Mouse (Mus musculus) adrenal gland, adult 8-10 months (tissue): ENCODE results near the gene 3110070M22Rik. TPM values are rescaled to one million over a fixed set of nuclear protein-coding genes. Genes with fewer than 3 reads are reported as not detected.
A peak's percentile ranks its signal among the peaks of the same experiment; 100 is the strongest.
"Not testable (repeated sequence)": the region's sequence is repeated elsewhere in the genome, so short reads cannot be mapped to it uniquely, and the experiment has no call there.

Experiments
- DNase-seq: peaks from one replicate; pipeline ENCODE4 v3.0.0; 2022
- total RNA-seq, 4 experiments: library from RNA; stranded (reverse); gene quantifications; 2 replicates each; pipeline ENCODE4 v1.2.4; 2022

3110070M22Rik gene
- total RNA-seq, result 1 to 10 TPM; 1.0 to 2.5 (median 2.0) TPM

GRCm38 (mm10) chr13:119487880-119488580 is at the start of gene 3110070M22Rik, which contains the start of gene Tmem267:
Gene 3110070M22Rik, minus strand, starts transcription at chr13:119488383.
Gene Tmem267, plus strand, starts transcription at chr13:119488039.
- DNase-seq, result peak; percentile 59

DNA sequence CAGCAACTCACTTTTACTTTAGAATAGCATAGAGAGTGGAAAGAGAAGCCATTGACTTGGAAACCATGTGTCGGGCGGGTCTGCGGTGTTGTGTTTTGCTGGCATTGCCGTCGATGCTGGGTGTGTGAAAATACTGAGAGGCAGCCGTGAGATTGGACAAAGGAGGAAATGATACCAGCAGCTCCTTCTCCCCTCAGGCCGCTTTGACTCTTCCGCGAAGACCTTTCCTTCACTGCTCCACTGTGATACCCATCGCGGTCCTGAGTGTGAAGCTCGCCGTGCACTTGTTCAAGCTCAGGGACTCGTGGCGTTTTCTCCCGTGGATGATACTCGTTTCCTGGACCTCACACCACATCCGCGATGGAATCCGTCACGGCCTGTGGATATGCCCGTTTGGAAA is 6.8 kb upstream of the 3110070M22Rik start:
- not testable (repeated sequence) for DNase-seq

DNA sequence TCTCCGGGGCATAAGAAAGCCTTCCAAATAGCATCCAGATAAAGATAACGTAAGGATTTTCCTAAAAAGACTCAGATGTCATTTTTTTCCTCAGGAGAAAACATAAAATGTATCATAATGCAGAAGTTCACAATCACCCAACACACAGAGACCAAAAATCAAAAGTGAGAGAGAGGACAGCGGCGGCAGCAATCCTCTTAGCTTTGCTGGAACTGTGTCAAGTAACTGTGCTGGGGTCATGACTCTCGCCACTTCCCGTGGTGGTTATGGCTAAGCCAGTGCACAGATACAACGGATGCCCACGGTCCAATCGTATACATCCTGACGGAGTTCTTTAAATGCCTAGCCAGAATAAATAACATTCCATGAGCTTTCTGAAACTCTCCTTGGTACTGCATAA is 3.9 kb upstream of the 3110070M22Rik start:
- DNase-seq, result not testable (repeated sequence)

DNA sequence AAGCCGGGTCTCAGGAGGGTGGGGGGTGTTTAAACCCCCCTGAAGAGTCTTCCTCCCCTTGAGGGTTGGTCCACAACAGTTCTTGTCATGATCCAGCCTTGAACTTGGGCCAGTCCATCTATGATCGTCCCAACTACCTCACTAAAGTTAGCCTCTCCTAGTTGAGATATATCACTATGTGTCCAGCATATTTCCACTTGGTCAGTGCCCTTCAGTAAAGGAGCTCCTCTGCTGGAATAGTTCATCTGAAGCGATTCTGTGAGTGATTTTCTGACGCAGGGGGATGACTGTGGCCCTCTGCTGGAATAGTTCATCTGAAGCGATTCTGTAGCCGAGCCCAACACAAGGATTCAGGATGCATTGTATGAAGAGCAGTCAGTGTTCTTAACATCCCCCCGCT is 829 bp downstream of the 3110070M22Rik start:
- no peak for DNase-seq

- no peak for DNase-seq
Measured at GRCm38 (mm10) chr13:119477789-119478188, 10.4 kb downstream of the 3110070M22Rik start.

DNA sequence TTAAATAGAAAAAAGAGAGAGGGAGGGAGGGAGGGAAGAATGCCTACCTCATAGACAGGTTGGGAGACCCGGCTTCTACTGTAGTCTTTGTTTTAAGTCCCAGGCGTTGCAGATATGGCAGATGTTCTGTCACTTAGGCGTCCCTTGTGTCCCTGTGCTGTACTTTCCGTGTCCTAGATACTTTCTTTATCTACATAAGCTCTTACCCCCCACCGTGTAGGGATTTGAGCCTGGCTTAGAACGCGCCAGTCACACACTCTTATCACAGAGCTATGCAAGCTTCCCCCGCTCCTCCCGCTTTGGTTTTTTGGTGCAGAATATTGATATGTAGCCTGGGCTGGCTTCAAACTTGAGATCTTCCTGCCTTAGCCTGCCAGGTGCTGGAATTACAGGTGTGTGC is 11.6 kb downstream of the 3110070M22Rik start:
- DNase-seq, result no peak

DNA sequence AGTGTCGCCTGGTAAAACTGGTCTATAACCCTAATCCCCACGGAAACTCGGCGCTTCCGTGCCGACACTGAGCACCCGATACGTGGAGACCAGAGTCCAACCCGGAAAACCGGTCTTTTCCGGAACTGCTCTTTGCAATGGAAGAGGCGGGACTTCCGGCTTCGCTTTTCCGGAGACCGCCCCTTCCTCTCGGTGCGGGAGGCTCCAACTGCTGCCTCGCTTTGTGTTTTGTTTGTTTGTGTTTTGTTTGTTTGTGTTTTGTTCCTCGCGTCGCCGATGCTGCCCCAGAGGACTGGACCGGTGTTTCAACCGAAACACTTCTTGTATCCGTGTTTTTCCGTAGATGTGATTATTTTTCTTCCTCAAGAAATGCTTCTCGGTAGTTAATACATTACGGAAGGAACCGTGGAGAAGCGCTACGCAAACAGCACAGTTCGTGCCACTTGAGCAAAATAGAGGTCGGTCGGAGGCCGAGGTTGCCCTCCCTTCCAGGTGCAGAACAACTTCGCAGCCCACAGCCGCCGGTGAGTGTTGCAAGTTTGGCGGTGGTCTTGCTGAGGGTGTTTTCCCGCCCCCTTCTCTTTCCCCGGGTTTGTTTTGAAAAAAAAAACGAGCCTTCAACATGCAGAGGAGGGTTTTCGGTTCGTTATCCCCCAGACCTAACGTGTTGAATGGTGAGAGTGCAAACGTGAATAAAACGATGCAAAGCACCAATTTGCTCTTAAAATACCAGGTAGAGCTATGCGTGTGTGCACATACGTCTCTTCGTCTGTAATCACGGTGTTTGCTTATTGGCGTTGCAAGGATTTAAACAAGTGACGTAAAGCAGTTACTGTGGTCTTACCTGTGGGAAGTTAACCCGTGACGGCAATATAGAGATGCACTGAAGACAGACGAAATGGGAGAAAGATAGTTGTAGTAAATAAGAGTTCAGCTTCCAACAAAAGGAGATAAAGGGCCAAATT is 25.3 kb downstream of the 3110070M22Rik start, which contains the start of gene 4833420G17Rik:
Gene 4833420G17Rik (plus strand): TSS at position 173 of the 965 bp plus-strand sequence.
- peak; percentile 83 for DNase-seq

GRCm38 (mm10) chr13:119461900-119462595 is 26.1 kb downstream of the 3110070M22Rik start:
- no peak for DNase-seq

- no peak for DNase-seq
Measured at GRCm38 (mm10) chr13:119456342-119456741, 31.8 kb downstream of the 3110070M22Rik start.

- no peak for DNase-seq
Measured at GRCm38 (mm10) chr13:119455082-119455481, 33.1 kb downstream of the 3110070M22Rik start.

DNA sequence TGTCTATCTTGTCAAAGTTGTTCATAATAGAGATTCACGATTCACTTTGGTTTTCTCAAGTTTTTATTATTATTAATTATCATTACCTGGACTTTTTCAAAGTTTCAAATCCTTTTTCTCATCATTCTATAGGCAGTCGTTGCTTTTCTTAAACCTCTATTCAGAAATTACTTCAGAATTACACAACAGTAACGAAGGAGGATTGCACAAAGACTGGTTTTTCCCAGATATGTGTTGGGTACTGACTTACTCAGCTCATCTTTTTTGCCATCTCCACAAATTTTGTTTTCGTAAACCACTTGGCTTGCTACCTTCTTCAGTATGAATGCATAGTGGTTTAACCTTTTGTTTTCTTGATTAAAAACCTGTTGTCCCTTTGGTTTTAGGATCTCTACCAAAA is 34.6 kb downstream of the 3110070M22Rik start:
- no peak for DNase-seq

DNA sequence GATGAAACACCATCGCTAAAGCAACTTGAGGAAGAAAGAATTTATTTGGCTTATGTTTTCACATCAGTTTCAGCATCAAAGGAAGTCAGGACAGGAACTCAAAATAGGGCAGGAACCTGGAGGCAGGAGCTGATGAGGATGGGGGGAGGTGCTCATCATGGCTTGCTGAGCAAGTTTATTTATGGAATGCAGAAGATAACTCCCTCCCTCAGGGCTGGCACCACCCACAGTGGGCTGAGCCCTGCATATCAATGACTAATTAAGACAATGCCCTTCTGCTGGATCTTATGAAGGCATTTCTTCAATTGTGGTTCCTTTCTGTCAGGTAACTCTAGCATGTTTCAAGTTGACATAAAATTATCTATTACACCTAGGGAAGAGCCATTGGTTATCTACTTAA is 45.9 kb downstream of the 3110070M22Rik start:
- no peak for DNase-seq

Other genes starting within 250 kb of the 3110070M22Rik start
- gene Paip1, start 59.8 kb downstream of the 3110070M22Rik start, total RNA-seq, result 100 to 1,000 TPM; 137 to 191 (median 143) TPM
- gene 4833420G17Rik, start 25.6 kb downstream of the 3110070M22Rik start, total RNA-seq, result 10 to 100 TPM; 17.2 to 34.5 (median 21.5) TPM
- 10 to 100 TPM in 2 of 4 experiments, 1 to 10 TPM in 2; 8.5 to 12.5 (median 10.9) TPM for gene Tmem267, start 344 bp downstream of the 3110070M22Rik start, total RNA-seq
- under 1 TPM; 0.22 to 0.56 (median 0.29) TPM for gene Ccl28, start 135.4 kb upstream of the 3110070M22Rik start, total RNA-seq
- gene Hmgcs1, start 202.0 kb upstream of the 3110070M22Rik start, total RNA-seq, result 100 to 1,000 TPM; 154 to 280 (median 237) TPM